Mouse (Mus musculus): ENCODE measurements at regions not wholly inside any gene's neighbourhood (a gene's known extent, or its start where the extent isn't known, plus 50 kb on each side); places are given as distances from the start of the nearest gene placed in this dataset.

- no peak for ATAC-seq (replicated peaks; ENCODE audit: low FRiP score, low TSS enrichment, poor library complexity, severe bottlenecking)
Observed at GRCm38 (mm10) chr10:17292331-17292730, 430.7 kb upstream of the Cited2 start.

- ATAC-seq (replicated peaks; ENCODE audit: low FRiP score, low TSS enrichment, poor library complexity, severe bottlenecking) = 0 out of 2 replicates have a peak, but pooled peaks have one; percentile 37
Observed at GRCm38 (mm10) chr10:17294440-17294839, 428.6 kb upstream of the Cited2 start.

- no peak for ATAC-seq (replicated peaks; ENCODE audit: low FRiP score, low TSS enrichment, poor library complexity, severe bottlenecking)
Observed at GRCm38 (mm10) chr10:17295157-17295556, 427.9 kb upstream of the Cited2 start.

GRCm38 (mm10) chr10:17299600-17299999 lies 423.4 kb upstream of the Cited2 start:
- ATAC-seq (replicated peaks; ENCODE audit: low FRiP score, low TSS enrichment, poor library complexity, severe bottlenecking) = no peak

- no peak for ATAC-seq (replicated peaks; ENCODE audit: low FRiP score, low TSS enrichment, poor library complexity, severe bottlenecking)
Observed at GRCm38 (mm10) chr10:17326724-17327123, 396.3 kb upstream of the Cited2 start.

- ATAC-seq (replicated peaks; ENCODE audit: low FRiP score, low TSS enrichment, poor library complexity, severe bottlenecking) = no peak
Observed at GRCm38 (mm10) chr10:17330904-17331606, 392.0 kb upstream of the Cited2 start.

GRCm38 (mm10) chr10:17331607-17332008 lies 391.4 kb upstream of the Cited2 start:
- 0 out of 2 replicates have a peak, but pooled peaks have one; percentile 34 for ATAC-seq (replicated peaks; ENCODE audit: low FRiP score, low TSS enrichment, poor library complexity, severe bottlenecking)

- no peak for ATAC-seq (replicated peaks; ENCODE audit: low FRiP score, low TSS enrichment, poor library complexity, severe bottlenecking)
Observed at GRCm38 (mm10) chr10:17332025-17332767, 390.8 kb upstream of the Cited2 start.

- no peak for ATAC-seq (replicated peaks; ENCODE audit: low FRiP score, low TSS enrichment, poor library complexity, severe bottlenecking)
Observed at GRCm38 (mm10) chr10:17332986-17333385, 390.0 kb upstream of the Cited2 start.

GRCm38 (mm10) chr10:17333676-17334075 lies 389.3 kb upstream of the Cited2 start:
- no peak for ATAC-seq (replicated peaks; ENCODE audit: low FRiP score, low TSS enrichment, poor library complexity, severe bottlenecking)

- ATAC-seq (replicated peaks; ENCODE audit: low FRiP score, low TSS enrichment, poor library complexity, severe bottlenecking) = no peak
Observed at GRCm38 (mm10) chr10:17337217-17337616, 385.8 kb upstream of the Cited2 start.

GRCm38 (mm10) chr10:17343829-17344228 lies 379.2 kb upstream of the Cited2 start:
- ATAC-seq (replicated peaks; ENCODE audit: low FRiP score, low TSS enrichment, poor library complexity, severe bottlenecking) = no peak

- ATAC-seq (replicated peaks; ENCODE audit: low FRiP score, low TSS enrichment, poor library complexity, severe bottlenecking) = no peak
Observed at GRCm38 (mm10) chr10:17352202-17352994, 370.6 kb upstream of the Cited2 start.

- ATAC-seq (replicated peaks; ENCODE audit: low FRiP score, low TSS enrichment, poor library complexity, severe bottlenecking) = no peak
Observed at GRCm38 (mm10) chr10:17355476-17355875, 367.5 kb upstream of the Cited2 start.

- ATAC-seq (replicated peaks; ENCODE audit: low FRiP score, low TSS enrichment, poor library complexity, severe bottlenecking) = no peak
Observed at GRCm38 (mm10) chr10:17356041-17356440, 367.0 kb upstream of the Cited2 start.

- no peak for ATAC-seq (replicated peaks; ENCODE audit: low FRiP score, low TSS enrichment, poor library complexity, severe bottlenecking)
Observed at GRCm38 (mm10) chr10:17362643-17363042, 360.4 kb upstream of the Cited2 start.

GRCm38 (mm10) chr10:17366042-17366740 lies 356.8 kb upstream of the Cited2 start:
- no peak for ATAC-seq (replicated peaks; ENCODE audit: low FRiP score, low TSS enrichment, poor library complexity, severe bottlenecking)

GRCm38 (mm10) chr10:17367026-17367425 lies 356.0 kb upstream of the Cited2 start:
- ATAC-seq (replicated peaks; ENCODE audit: low FRiP score, low TSS enrichment, poor library complexity, severe bottlenecking) = no peak

- no peak for ATAC-seq (replicated peaks; ENCODE audit: low FRiP score, low TSS enrichment, poor library complexity, severe bottlenecking)
Observed at GRCm38 (mm10) chr10:17367430-17367829, 355.6 kb upstream of the Cited2 start.

- ATAC-seq (replicated peaks; ENCODE audit: low FRiP score, low TSS enrichment, poor library complexity, severe bottlenecking) = no peak
Observed at GRCm38 (mm10) chr10:17368636-17369035, 354.4 kb upstream of the Cited2 start.
